9 mouse cellular contexts compared by ENCODE assay signal in the genomic region with DNA sequence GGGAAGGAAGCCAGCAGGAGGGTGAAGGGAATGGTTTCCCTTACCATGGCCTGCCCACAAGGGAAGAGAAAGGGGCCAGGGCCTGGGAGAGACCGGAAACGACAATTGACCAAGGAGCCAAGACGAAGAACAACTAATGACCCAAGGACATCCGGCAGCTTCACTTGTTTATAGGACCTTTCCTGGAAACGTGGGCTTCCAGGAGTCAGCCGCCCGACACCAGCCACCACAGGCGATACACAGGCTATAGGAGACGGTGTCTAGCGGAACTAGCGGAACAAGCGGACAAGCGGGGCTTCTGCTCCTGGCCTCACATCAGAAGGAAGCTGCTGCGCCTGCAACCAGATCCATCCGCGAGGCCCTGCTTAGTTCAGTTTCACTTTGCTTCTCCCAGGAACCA. TPM values are rescaled to one million over a fixed set of nuclear protein-coding genes. Genes with fewer than 3 reads are reported as not detected.
DNase-seq lines count a peak whose midpoint lies in the region; ATAC-seq and TF ChIP-seq lines count a peak whose summit lies in the region.
"Had no signal": no experiment of that assay in that cellular context is flagged by ENCODE, and none has a peak within 500 bp of the region (broad histone marks: within the 10 kb centered on the region; RNA-seq: fewer than 3 reads in every experiment).

No protein-coding gene starts in this region.

- DNase-seq in forebrain, embryonic 11.5 days (ENCODE audit: low spot score) = peak; percentile 66
- peak; percentile 47 for DNase-seq in hindbrain, postnatal 0 days (ENCODE audit: low spot score)
- DNase-seq in liver, embryonic 13.5 days = no peak
- peak; percentile 19 for DNase-seq in splenic B cell, adult 2 months (ENCODE audit: low read depth, low spot score)
- DNase-seq in left cerebral cortex, postnatal 25 days (ENCODE audit: low spot score in 2 of 2) = no peak
- DNase-seq in gastrocnemius, postnatal 25 days = no peak

- no peak for TF ChIP-seq CTCF in hindbrain, postnatal 0 days (IDR thresholded peaks at IDR 0.05; ENCODE audit: low read depth)

- 0 out of 2 replicates have a peak overlapping the region, but pooled peaks have one; percentile 11 for H3K4me2 ChIP-seq in forebrain, embryonic 11.5 days (ENCODE audit: low read depth, low read length, severe bottlenecking)
- no peak overlapping the region; the same call in 1 of the 2 replicates for H3K4me2 ChIP-seq in forebrain, embryonic 15.5 days (replicated peaks)
- H3K4me2 ChIP-seq in embryonic facial prominence, embryonic 13.5 days = peak overlapping the region; percentile 80
- H3K4me2 ChIP-seq in hindbrain, postnatal 0 days (ENCODE audit: low read depth, low read length) = 0 out of 2 replicates have a peak overlapping the region, but pooled peaks have one; percentile 5
- peak overlapping the region; percentile 98 for H3K4me2 ChIP-seq in liver, embryonic 13.5 days

- peaks cover 24% of the 10 kb centered on the region for H3K4me1 ChIP-seq in forebrain, embryonic 11.5 days (replicated peaks; ENCODE audit: control insufficient read depth, insufficient read depth, low read length)
- H3K4me1 ChIP-seq in forebrain, embryonic 15.5 days = peaks cover 44% of the 10 kb centered on the region
- peaks cover 39% of the 10 kb centered on the region for H3K4me1 ChIP-seq in embryonic facial prominence, embryonic 13.5 days
- H3K4me1 ChIP-seq in hindbrain, postnatal 0 days (ENCODE audit: insufficient read depth, low read length) = peaks cover 26% of the 10 kb centered on the region
- peaks cover 59% of the 10 kb centered on the region for H3K4me1 ChIP-seq in liver, embryonic 13.5 days (replicated peaks)

- no peak for ATAC-seq in forebrain, embryonic 11.5 days (replicated peaks; ENCODE audit: low FRiP score)
- ATAC-seq in forebrain, embryonic 15.5 days (replicated peaks) = no peak
- ATAC-seq in embryonic facial prominence, embryonic 13.5 days (ENCODE audit: insufficient number of reproducible peaks, insufficient read depth, low FRiP score, low TSS enrichment, low read depth) = no peak
- ATAC-seq in hindbrain, postnatal 0 days = no peak
- ATAC-seq in liver, embryonic 13.5 days (ENCODE audit: low read depth) = no peak

- WGBS in forebrain, embryonic 11.5 days = 81% methylated on average over 16 of the region's 16 CpGs
- WGBS in forebrain, embryonic 15.5 days = 82% methylated on average over 16 of the region's 16 CpGs
- WGBS in embryonic facial prominence, embryonic 13.5 days = 50% methylated on average over 16 of the region's 16 CpGs
- 81% methylated on average over 16 of the region's 16 CpGs for WGBS in hindbrain, postnatal 0 days
- WGBS in liver, embryonic 13.5 days (ENCODE audit: insufficient replicate concordance) = 26% methylated on average over 16 of the region's 16 CpGs

- intact Hi-C loops in left cerebral cortex, postnatal 25 days (cut with DNase I) = no loop called here

- H3K27ac ChIP-seq in forebrain, embryonic 11.5 days (ENCODE audit: low read depth, low read length) = no peak overlapping the region
- H3K27ac ChIP-seq in forebrain, embryonic 15.5 days (replicated peaks) = no peak overlapping the region
- H3K27ac ChIP-seq in embryonic facial prominence, embryonic 13.5 days = peak overlapping the region; percentile 18
- H3K27ac ChIP-seq in hindbrain, postnatal 0 days = no peak overlapping the region
- peak overlapping the region; percentile 96 for H3K27ac ChIP-seq in liver, embryonic 13.5 days

- H3K27me3 ChIP-seq in forebrain, embryonic 11.5 days (ENCODE audit: control insufficient read depth, insufficient read depth, low read length) = no peaks in the 10 kb centered on the region
- no peaks in the 10 kb centered on the region for H3K27me3 ChIP-seq in forebrain, embryonic 15.5 days
- H3K27me3 ChIP-seq in embryonic facial prominence, embryonic 13.5 days = no peaks in the 10 kb centered on the region
- no peaks in the 10 kb centered on the region for H3K27me3 ChIP-seq in hindbrain, postnatal 0 days (ENCODE audit: insufficient read depth, low read length)
- no peaks in the 10 kb centered on the region for H3K27me3 ChIP-seq in liver, embryonic 13.5 days
- no peaks in the 10 kb centered on the region for H3K27me3 ChIP-seq in splenic B cell, adult 2 months (ENCODE audit: control insufficient read depth, insufficient read depth, low read length, poor library complexity, severe bottlenecking)

- peaks cover 17% of the 10 kb centered on the region for H3K36me3 ChIP-seq in forebrain, embryonic 11.5 days (ENCODE audit: control insufficient read depth, insufficient read depth, low read length)
- peaks cover 9% of the 10 kb centered on the region for H3K36me3 ChIP-seq in forebrain, embryonic 15.5 days
- peaks cover 43% of the 10 kb centered on the region for H3K36me3 ChIP-seq in embryonic facial prominence, embryonic 13.5 days
- H3K36me3 ChIP-seq in hindbrain, postnatal 0 days (ENCODE audit: insufficient read depth, low read length) = peaks cover 6% of the 10 kb centered on the region; the same call in 1 of the 2 replicates
- H3K36me3 ChIP-seq in liver, embryonic 13.5 days = peaks cover 40% of the 10 kb centered on the region
- no peaks in the 10 kb centered on the region for H3K36me3 ChIP-seq in splenic B cell, adult 2 months (ENCODE audit: control insufficient read depth, insufficient read depth, low read length, poor library complexity, severe bottlenecking)

- H3K9ac ChIP-seq in forebrain, embryonic 11.5 days (ENCODE audit: low read length) = no peak overlapping the region
- H3K9ac ChIP-seq in forebrain, embryonic 15.5 days (replicated peaks) = no peak overlapping the region
- peak overlapping the region; percentile 95 for H3K9ac ChIP-seq in embryonic facial prominence, embryonic 13.5 days
- H3K9ac ChIP-seq in hindbrain, postnatal 0 days (replicated peaks; ENCODE audit: low read length) = no peak overlapping the region
- peak overlapping the region; percentile 90 for H3K9ac ChIP-seq in liver, embryonic 13.5 days

- H3K4me3 ChIP-seq in forebrain, embryonic 11.5 days (ENCODE audit: low read depth, low read length) = no peak overlapping the region
- H3K4me3 ChIP-seq in forebrain, embryonic 15.5 days = no peak overlapping the region
- H3K4me3 ChIP-seq in embryonic facial prominence, embryonic 13.5 days = peak overlapping the region; percentile 85
- no peak overlapping the region for H3K4me3 ChIP-seq in hindbrain, postnatal 0 days (ENCODE audit: low read length)
- H3K4me3 ChIP-seq in liver, embryonic 13.5 days (replicated peaks) = peak overlapping the region; percentile 81

- peaks cover 2% of the 10 kb centered on the region; the same call in 1 of the 2 replicates for H3K9me3 ChIP-seq in forebrain, embryonic 11.5 days (ENCODE audit: control insufficient read depth, low read length)
- H3K9me3 ChIP-seq in forebrain, embryonic 15.5 days = no peaks in the 10 kb centered on the region
- H3K9me3 ChIP-seq in embryonic facial prominence, embryonic 13.5 days = 0 out of 2 replicates have a peak, but pooled peaks cover 8% of the 10 kb centered on the region
- H3K9me3 ChIP-seq in hindbrain, postnatal 0 days (ENCODE audit: low read length) = no peaks in the 10 kb centered on the region
- H3K9me3 ChIP-seq in liver, embryonic 13.5 days (replicated peaks) = peaks cover 10% of the 10 kb centered on the region

RNA-seq across cellular contexts. Expression of gene Cdc42ep4, which starts 4.6 kb away (rescaled TPM):
- 78.5 and 88.6 TPM in 2 replicates for polyA plus RNA-seq in forebrain, embryonic 11.5 days (2014; fragmentation: Nextera tagmentation; extraction: Ambion mirVana)
- polyA plus RNA-seq in forebrain, embryonic 15.5 days (2015; fragmentation: Nextera tagmentation; extraction: Ambion mirVana) = 91.5 and 97.2 TPM in 2 replicates
- polyA plus RNA-seq in embryonic facial prominence, embryonic 13.5 days (2015; fragmentation: Nextera tagmentation; extraction: Ambion mirVana) = 108 and 119 TPM in 2 replicates
- total RNA-seq in hindbrain, postnatal 0 days (2014; rRNA removed) = 104 and 116 TPM in 2 replicates
- 55.7 and 56.4 TPM in 2 replicates for polyA plus RNA-seq in hindbrain, postnatal 0 days (2015; fragmentation: Nextera tagmentation; extraction: Ambion mirVana)
- 17.3 and 18.4 TPM in 2 replicates for polyA plus RNA-seq in liver, embryonic 13.5 days (2015; fragmentation: Nextera tagmentation; extraction: Ambion mirVana)
- 10 to 100 TPM; 26.7 to 31.7 TPM for total RNA-seq in left cerebral cortex, postnatal 25 days (2021)
- total RNA-seq in gastrocnemius, postnatal 25 days (2021) = 1 to 10 TPM; 5.2 to 7.3 TPM

RNA-seq across cellular contexts. Expression of gene Cpsf4l, which starts 37.2 kb away (rescaled TPM):
- polyA plus RNA-seq in forebrain, embryonic 11.5 days (2014; fragmentation: Nextera tagmentation; extraction: Ambion mirVana) = 0.33 and 0.47 TPM in 2 replicates
- 0.18 and 0.38 TPM in 2 replicates for polyA plus RNA-seq in forebrain, embryonic 15.5 days (2015; fragmentation: Nextera tagmentation; extraction: Ambion mirVana)
- polyA plus RNA-seq in embryonic facial prominence, embryonic 13.5 days (2015; fragmentation: Nextera tagmentation; extraction: Ambion mirVana) = 1.5 and 1.7 TPM in 2 replicates
- total RNA-seq in hindbrain, postnatal 0 days (2014; rRNA removed) = not detected in 2 replicates
- polyA plus RNA-seq in hindbrain, postnatal 0 days (2015; fragmentation: Nextera tagmentation; extraction: Ambion mirVana) = 0.19 and 0.25 TPM in 2 replicates
- polyA plus RNA-seq in liver, embryonic 13.5 days (2015; fragmentation: Nextera tagmentation; extraction: Ambion mirVana) = not detected in 2 replicates
- total RNA-seq in left cerebral cortex, postnatal 25 days (2021) = under 1 TPM in 1 of 2 experiments, not detected in 1; 0.44 TPM
- not detected for total RNA-seq in gastrocnemius, postnatal 25 days (2021)
- total RNA-seq: layer of hippocampus, postnatal 10 days had no signal

Comparison
In these comparisons a context has a peak if more than half of its experiments do, and no peak if none do; other contexts are left out.
1. DNase-seq: peak in forebrain, embryonic 11.5 days (single experiment), hindbrain, postnatal 0 days (single experiment) and splenic B cell, adult 2 months (single experiment); none in liver, embryonic 13.5 days (single experiment), left cerebral cortex, postnatal 25 days (0 of 2) and gastrocnemius, postnatal 25 days (single experiment).
2. H3K27ac ChIP-seq: peak in embryonic facial prominence, embryonic 13.5 days (single experiment) and liver, embryonic 13.5 days (single experiment); none in forebrain, embryonic 11.5 days (single experiment), forebrain, embryonic 15.5 days (single experiment) and hindbrain, postnatal 0 days (single experiment).
3. H3K4me3 ChIP-seq: peak in embryonic facial prominence, embryonic 13.5 days (single experiment) and liver, embryonic 13.5 days (single experiment); none in forebrain, embryonic 11.5 days (single experiment), forebrain, embryonic 15.5 days (single experiment) and hindbrain, postnatal 0 days (single experiment).
4. H3K9ac ChIP-seq: peak in embryonic facial prominence, embryonic 13.5 days (single experiment) and liver, embryonic 13.5 days (single experiment); none in forebrain, embryonic 11.5 days (single experiment), forebrain, embryonic 15.5 days (single experiment) and hindbrain, postnatal 0 days (single experiment).